Mouse (Mus musculus) neural tube, embryonic 15.5 days (tissue): Measurements from ENCODE around the gene Denr. TPM values are rescaled to one million over a fixed set of nuclear protein-coding genes. Genes with fewer than 3 reads are reported as not detected.
A peak's percentile ranks its signal among the peaks of the same experiment; 100 is the strongest.

Source experiments
- ATAC-seq: fragments of 200-750 bp; cut with Nextera tagmentation; 2 replicates; pipeline ENCODE4 v1.8.0; 2017; ENCODE audit warnings: mild to moderate bottlenecking, moderate TSS enrichment, moderate library complexity; ENCODE audit not compliant: low FRiP score
- H3K27ac ChIP-seq: fragments of 300-500 bp; sonication (generic); replicated peaks from 2 replicates; pipeline ENCODE4 v1.5.1; 2015; ENCODE audit warnings: mild to moderate bottlenecking, inconsistent platforms
- H3K27me3 ChIP-seq: fragments of 300-500 bp; sonication (generic); replicated peaks from 2 replicates; pipeline ENCODE4 v1.6.1; 2015; ENCODE audit warnings: inconsistent platforms
- H3K36me3 ChIP-seq: fragments of 300-500 bp; sonication (generic); 2 replicates; pipeline ENCODE4 v1.6.1; 2015; ENCODE audit warnings: inconsistent platforms
- H3K4me1 ChIP-seq: fragments of 300-500 bp; sonication (generic); 2 replicates; pipeline ENCODE4 v1.6.1; 2015; ENCODE audit warnings: inconsistent platforms
- H3K4me2 ChIP-seq: fragments of 300-500 bp; sonication (generic); 2 replicates; pipeline ENCODE4 v1.6.1; 2015; ENCODE audit warnings: inconsistent platforms, mild to moderate bottlenecking, moderate library complexity
- H3K4me3 ChIP-seq: fragments of 300-500 bp; sonication (generic); replicated peaks from 2 replicates; pipeline ENCODE4 v1.5.1; 2015; ENCODE audit warnings: mild to moderate bottlenecking, inconsistent platforms
- H3K9ac ChIP-seq: fragments of 300-500 bp; sonication (generic); replicated peaks from 2 replicates; pipeline ENCODE4 v1.6.1; 2015; ENCODE audit warnings: mild to moderate bottlenecking, inconsistent platforms
- H3K9me3 ChIP-seq: fragments of 300-500 bp; sonication (generic); replicated peaks from 2 replicates; pipeline ENCODE4 v1.6.1; 2016; ENCODE audit warnings: inconsistent platforms
- whole genome bisulfite sequencing: fragments of 180-500 bp; shearing (Covaris S2); methylation state at CpG from one replicate; pipeline ENCODE4 v1.1.7; 2015; ENCODE audit warnings: mixed read lengths; 5-methylcytosine and 5-hydroxymethylcytosine counted together
- polyA plus RNA-seq: library from polyadenylated mRNA; unstranded; fragments of >200 nt; fragmentation: Nextera tagmentation; extraction: Ambion mirVana; gene quantifications from 2 replicates; pipeline ENCODE4 v1.2.1, GENCODE M21; 2015

The Denr gene
- polyA plus RNA-seq = 120 and 123 TPM in 2 replicates

DNA sequence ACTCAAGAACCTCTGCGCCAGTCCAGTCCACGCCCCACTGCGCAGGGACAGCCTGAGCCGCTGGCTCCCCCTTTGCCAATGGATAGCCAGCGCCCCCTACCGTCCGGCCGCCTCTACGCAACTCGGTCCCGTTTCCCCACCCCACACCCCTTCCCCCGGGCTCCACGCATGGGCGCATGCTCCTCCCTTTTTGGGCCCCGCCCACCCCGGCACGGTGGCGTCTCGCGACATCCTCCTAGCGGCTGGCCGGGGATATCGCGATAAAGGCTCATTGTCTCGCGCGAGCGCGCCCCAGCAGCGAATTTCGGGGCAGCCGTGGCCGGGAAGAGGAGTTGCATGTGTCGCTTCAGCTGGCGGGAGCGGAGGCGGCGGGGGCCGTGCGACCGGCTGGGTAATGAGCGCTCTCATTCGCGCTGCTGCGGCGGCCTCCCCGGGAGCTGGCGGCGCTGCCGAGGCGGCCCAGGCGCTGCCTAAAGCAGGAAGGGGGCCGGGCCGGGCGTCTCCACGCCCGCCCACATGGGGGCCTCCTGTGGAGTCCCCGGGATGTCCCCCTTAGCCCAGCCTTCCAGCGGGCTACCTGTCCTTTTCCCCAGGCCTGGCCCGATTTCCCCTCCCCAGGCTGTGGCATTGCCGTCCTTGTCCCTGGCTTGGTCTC lies at the start of gene Denr:
Gene Denr, plus strand, starts transcription at position 200 of the 655 bp plus-strand sequence.
- peak within 1 kb of the TSS; percentile 90 for H3K27ac ChIP-seq
- H3K4me2 ChIP-seq = peak within 1 kb of the TSS; percentile 83
- H3K9me3 ChIP-seq = no peaks in the 10 kb centered on the region
- H3K4me3 ChIP-seq = peak within 1 kb of the TSS; percentile 89
- no peaks in the 10 kb centered on the region for H3K27me3 ChIP-seq
- under 1% methylated on average over 60 of the region's 61 CpGs for WGBS
- peak; percentile 96 for ATAC-seq
- peak within 1 kb of the TSS; percentile 98 for H3K9ac ChIP-seq
- H3K4me1 ChIP-seq = peaks cover 23% of the 10 kb centered on the region
- peaks cover 24% of the 10 kb centered on the region for H3K36me3 ChIP-seq

DNA sequence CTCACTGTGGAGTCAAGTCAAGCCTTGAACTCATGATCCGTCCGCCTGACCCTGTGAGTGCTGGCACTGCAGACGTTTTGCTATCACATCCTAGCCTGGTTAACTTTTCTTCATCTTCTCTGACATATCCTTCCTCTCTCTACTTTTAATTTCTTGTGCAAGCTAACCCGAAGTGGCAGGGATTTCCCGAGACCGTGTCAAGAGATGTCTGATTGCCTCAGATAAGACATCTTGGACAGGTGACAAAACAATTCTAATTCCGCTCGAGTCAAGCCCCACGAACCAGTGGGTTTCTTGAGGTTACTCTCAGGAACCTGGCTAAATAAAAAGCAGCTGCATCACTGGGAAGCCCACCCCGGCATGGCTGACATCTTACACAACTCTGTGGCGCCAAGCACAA lies 48.2 kb upstream of the Denr start:
- Histone ChIP-seq H3K4me3 (no peak overlapping the region), H3K9ac (no peak overlapping the region), H3K27me3 (no peaks in the 10 kb centered on the region), H3K36me3 (no peaks in the 10 kb centered on the region), H3K9me3 (no peaks in the 10 kb centered on the region), H3K27ac (no peak overlapping the region), H3K4me2 (no peak overlapping the region), H3K4me1 (no peaks in the 10 kb centered on the region)
- 92% methylated on average over 11 of the region's 11 CpGs for WGBS
- ATAC-seq = no peak

DNA sequence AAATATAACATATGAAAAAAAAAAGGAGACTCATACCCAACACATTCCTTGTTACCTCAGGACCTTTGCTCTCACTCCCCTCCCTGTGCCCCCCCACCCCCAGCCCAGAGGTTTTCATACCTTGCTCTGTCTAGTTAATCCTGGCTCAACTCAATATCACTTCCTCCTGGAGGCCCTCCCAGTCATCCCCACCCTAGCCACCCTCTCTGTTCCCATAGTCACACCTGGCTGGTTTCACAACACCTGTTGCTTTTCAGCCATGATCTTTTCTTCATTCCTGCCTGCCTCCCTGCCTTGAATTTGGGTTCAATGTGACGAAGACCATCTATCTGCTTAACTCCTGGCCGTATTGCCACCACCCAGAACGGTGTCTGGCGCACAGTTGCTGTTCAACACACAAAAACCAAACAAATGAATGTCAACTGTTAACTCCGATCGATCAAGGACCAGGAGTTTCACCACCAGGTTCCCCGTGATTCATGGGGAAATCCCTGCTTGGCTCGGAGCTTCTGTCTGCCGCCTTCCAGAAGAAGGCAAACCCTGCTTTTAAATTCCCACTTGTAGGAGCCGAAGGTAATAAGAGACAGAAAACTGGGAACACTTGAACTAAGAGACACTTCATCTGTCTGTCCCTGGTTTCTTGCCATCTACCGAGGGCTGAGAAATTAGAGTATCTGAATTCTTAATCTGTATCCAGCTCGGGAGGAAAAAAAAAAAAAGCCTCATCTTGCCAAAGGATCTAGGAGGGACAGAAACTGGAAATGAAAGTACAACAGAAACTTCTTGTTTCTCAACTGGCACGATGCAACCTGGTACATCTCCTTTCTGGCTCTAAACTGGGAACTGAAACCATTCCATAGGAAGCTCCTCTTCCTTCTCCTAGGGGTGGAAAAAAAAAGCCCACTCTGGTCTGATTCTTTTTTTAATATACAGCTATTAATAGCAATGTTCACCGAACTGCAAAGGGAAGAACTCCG lies 44.3 kb upstream of the Denr start:
- Histone ChIP-seq H3K4me1 (no peaks in the 10 kb centered on the region), H3K36me3 (no peaks in the 10 kb centered on the region)
- 90% methylated on average over 15 of the region's 15 CpGs for WGBS

DNA sequence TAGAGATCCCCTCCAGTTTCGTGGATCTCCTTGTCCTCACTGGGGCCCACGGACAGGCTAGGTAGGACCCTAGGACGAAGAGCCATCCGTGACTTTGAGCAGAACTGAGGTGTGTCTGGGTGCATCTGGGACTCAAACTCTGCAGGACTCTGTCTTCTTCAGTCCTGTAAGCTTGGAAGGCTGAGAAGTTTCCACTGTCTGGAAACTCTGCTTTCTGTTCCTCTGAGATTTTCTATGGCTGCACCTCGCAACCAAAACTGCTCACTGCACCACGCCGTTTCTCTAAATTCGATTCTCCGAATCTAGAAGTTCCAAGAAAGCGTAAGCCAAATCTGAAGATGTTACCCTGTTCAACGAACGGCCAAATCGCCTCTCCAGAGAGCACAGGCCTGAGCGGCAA lies 43.0 kb upstream of the Denr start:
- H3K4me3 ChIP-seq = no peak overlapping the region
- no peak overlapping the region for H3K9ac ChIP-seq
- no peaks in the 10 kb centered on the region for H3K36me3 ChIP-seq
- no peaks in the 10 kb centered on the region for H3K4me1 ChIP-seq
- H3K27me3 ChIP-seq = no peaks in the 10 kb centered on the region
- no peak for ATAC-seq
- H3K27ac ChIP-seq = no peak overlapping the region
- WGBS = 93% methylated on average over 14 of the region's 14 CpGs
- H3K9me3 ChIP-seq = no peaks in the 10 kb centered on the region
- no peak overlapping the region for H3K4me2 ChIP-seq

More for the DNA sequence above, 44.3 kb upstream of the Denr start:
- Histone ChIP-seq H3K9me3 (no peaks in the 10 kb centered on the region), H3K9ac (no peak overlapping the region), H3K27ac (no peak overlapping the region), H3K4me2 (no peak overlapping the region), H3K27me3 (no peaks in the 10 kb centered on the region), H3K4me3 (no peak overlapping the region)
- no peak for ATAC-seq

DNA sequence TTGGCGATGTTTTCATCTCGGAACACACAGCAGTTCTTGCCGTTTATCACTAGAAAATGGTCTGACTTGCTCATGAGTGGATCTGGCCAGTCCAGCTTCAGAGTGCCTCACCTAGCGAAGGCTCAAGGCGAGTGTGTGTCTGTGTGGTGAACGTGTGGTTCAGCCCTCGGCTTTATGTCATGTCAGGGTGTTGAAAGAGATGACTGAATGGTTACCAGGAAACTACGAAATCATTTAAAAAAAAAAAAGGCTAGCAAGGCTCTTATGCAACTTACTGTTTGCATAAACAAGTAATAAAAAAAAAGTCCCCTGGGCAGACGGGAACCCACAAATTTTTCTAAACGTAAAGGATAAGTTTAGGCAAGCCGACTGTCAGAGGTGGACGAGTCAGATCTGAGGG lies 41.6 kb upstream of the Denr start, which contains the start of gene Hcar2:
Gene Hcar2, minus strand, starts transcription at position 135 of the 400 bp plus-strand sequence.
- Histone ChIP-seq H3K4me1 (no peaks in the 10 kb centered on the region), H3K9ac (no peak within 1 kb of the TSS), H3K4me2 (no peak within 1 kb of the TSS), H3K27ac (no peak within 1 kb of the TSS), H3K4me3 (no peak within 1 kb of the TSS), H3K36me3 (no peaks in the 10 kb centered on the region), H3K27me3 (no peaks in the 10 kb centered on the region), H3K9me3 (no peaks in the 10 kb centered on the region)
- WGBS = 75% methylated on average over 12 of the region's 12 CpGs
- no peak for ATAC-seq

DNA sequence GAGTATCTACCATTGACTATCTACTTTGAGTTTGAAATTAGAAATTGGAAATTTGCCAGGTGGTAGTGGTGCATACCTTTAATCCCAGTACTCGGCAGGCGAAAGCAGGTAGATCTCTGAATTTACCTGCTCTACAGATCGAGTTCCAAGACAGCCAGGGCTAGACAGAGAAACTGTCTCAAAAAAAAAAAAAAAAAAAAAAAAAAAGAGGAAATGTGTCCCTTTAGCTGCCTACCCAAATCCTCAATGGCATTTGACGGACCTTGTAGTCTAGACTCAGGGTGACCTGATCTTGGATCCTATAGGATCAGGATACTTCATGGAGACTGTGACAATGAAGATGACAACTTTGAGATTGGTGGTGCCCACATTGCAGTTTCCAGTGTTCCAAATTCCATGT lies 40.5 kb upstream of the Denr start:
- no peaks in the 10 kb centered on the region for H3K4me1 ChIP-seq
- H3K27me3 ChIP-seq = no peaks in the 10 kb centered on the region
- WGBS = 88% methylated on average over 4 of the region's 4 CpGs
- no peak overlapping the region for H3K27ac ChIP-seq
- no peaks in the 10 kb centered on the region for H3K36me3 ChIP-seq
- H3K4me3 ChIP-seq = no peak overlapping the region
- no peaks in the 10 kb centered on the region for H3K9me3 ChIP-seq
- no peak overlapping the region for H3K9ac ChIP-seq
- no peak for ATAC-seq
- no peak overlapping the region for H3K4me2 ChIP-seq

DNA sequence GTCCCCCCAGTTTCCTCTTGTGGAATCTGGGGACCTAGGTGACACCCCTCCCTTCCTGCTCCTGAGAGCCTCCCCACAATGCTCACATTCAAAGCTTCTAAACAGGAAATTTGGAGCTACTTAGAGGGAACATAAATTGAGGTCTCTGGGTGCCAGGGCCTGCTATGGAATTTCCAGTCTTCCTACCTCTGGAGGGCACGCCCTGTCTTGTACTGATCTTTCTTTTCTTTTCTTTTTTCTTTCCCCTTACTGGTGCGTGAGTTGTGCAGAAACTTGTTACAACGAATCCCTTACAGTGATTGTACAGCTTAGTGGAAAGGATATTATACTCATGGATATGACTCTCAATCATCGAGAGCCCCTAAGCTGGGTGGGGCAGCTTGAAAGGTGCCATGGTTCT lies 37.4 kb upstream of the Denr start:
- WGBS = 90% methylated on average over 4 of the region's 4 CpGs
- Histone ChIP-seq H3K4me1 (no peaks in the 10 kb centered on the region), H3K4me2 (no peak overlapping the region), H3K27ac (no peak overlapping the region), H3K9me3 (no peaks in the 10 kb centered on the region), H3K27me3 (no peaks in the 10 kb centered on the region), H3K4me3 (no peak overlapping the region), H3K36me3 (no peaks in the 10 kb centered on the region), H3K9ac (no peak overlapping the region)
- ATAC-seq = no peak

DNA sequence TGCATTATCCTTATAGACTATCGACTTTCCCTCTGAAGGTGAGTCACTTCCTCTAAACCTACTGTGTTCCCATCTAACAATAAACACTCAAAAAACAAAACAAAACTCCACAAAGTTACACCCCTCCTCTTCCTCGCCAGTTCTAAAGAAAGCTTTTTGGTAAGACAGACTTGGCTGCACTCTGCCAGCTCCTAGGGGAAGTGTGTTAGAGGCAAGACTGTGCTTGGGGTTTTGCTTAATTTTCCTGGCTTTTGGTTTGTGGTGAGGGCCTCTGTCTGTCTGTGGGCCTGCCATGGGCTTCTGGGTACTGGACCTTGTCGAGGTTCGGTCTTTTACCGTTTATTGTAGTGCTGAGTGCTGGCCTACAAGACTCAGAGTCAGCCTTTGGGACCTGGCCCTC lies 32.8 kb upstream of the Denr start:
- Histone ChIP-seq H3K9me3 (no peaks in the 10 kb centered on the region), H3K36me3 (no peaks in the 10 kb centered on the region), H3K27me3 (no peaks in the 10 kb centered on the region), H3K27ac (no peak overlapping the region), H3K4me1 (no peaks in the 10 kb centered on the region), H3K4me2 (no peak overlapping the region), H3K9ac (no peak overlapping the region), H3K4me3 (no peak overlapping the region)
- 90% methylated on average over 5 of the region's 5 CpGs for WGBS
- no peak for ATAC-seq

DNA sequence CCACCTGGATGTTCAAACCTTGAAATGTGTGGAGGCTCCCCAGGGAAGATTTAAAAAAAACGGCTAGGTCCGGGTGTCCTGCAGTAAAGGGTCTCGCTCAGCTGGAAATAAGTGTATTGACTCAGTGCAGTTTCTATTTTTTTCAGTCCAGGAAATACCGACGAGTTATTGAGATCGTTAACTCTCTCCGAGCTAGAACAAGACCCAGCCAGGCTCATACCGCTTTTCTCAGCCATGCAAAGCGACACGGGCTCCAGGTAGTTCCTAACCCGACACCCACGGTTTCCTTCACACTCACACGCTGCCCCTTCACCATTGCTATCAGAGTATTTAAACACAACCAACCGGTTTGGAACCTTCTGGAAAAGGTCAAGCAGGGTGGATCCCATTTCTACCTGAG lies 28.9 kb upstream of the Denr start:
- WGBS = 62% methylated on average over 14 of the region's 14 CpGs
- Histone ChIP-seq H3K4me1 (no peaks in the 10 kb centered on the region), H3K4me2 (peak overlapping the region; percentile 27)

DNA sequence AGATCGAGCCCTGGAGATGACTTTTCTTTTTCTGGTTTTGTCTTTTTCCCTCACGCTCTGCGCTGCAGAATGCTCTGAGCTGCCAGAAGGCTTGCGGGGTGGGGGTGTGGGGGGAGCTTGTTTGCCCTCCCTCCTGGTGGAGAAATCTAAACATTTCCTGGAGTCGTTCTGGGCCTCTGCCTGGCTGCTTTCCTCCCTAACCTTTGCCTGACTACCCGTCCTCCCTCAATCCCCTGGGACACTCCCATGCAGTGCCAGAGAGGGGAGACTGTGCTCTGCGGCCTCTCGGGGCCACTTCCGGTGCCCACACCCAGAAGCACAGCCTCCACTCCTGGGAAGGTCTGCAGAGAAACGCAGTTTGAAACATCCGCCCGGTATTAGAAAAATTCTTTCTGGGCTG lies 27.0 kb upstream of the Denr start, which contains the start of gene Hcar1:
Gene Hcar1, minus strand, starts transcription at position 93 of the 400 bp plus-strand sequence.
- H3K27ac ChIP-seq = no peak within 1 kb of the TSS
- no peak for ATAC-seq
- 75% methylated on average over 12 of the region's 12 CpGs for WGBS
- no peaks in the 10 kb centered on the region for H3K36me3 ChIP-seq
- H3K9ac ChIP-seq = no peak within 1 kb of the TSS
- no peaks in the 10 kb centered on the region for H3K4me1 ChIP-seq
- no peaks in the 10 kb centered on the region for H3K9me3 ChIP-seq
- H3K4me2 ChIP-seq = peak within 1 kb of the TSS; percentile 19; the same call in 1 of the 2 replicates
- H3K4me3 ChIP-seq = no peak within 1 kb of the TSS
- no peaks in the 10 kb centered on the region for H3K27me3 ChIP-seq

More for the DNA sequence above, 28.9 kb upstream of the Denr start:
- H3K9me3 ChIP-seq = no peaks in the 10 kb centered on the region
- no peak overlapping the region for H3K4me3 ChIP-seq
- H3K27me3 ChIP-seq = no peaks in the 10 kb centered on the region
- H3K27ac ChIP-seq = no peak overlapping the region
- H3K9ac ChIP-seq = no peak overlapping the region
- ATAC-seq = no peak
- no peaks in the 10 kb centered on the region for H3K36me3 ChIP-seq

DNA sequence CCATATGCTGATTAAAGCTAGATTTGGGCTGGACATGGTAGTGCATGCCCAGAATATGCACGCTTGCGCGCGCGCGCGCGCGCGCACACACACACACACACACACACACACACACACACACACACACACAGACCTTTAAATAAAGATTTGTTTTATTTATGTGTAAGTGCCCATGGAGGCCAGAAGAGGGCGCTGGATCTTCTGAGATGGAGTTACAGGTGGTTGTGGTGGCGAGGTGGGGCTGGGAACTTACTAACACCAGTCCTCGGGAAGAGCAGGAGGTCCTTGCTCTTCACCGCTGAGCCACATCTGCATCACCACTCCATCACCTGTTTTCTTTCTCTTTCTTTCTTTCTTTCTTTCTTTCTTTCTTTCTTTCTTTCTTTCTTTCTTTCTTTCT lies 26.2 kb upstream of the Denr start:
- Histone ChIP-seq H3K27ac (no peak overlapping the region), H3K4me2 (no peak overlapping the region), H3K4me3 (no peak overlapping the region), H3K36me3 (no peaks in the 10 kb centered on the region), H3K9ac (no peak overlapping the region), H3K4me1 (no peaks in the 10 kb centered on the region), H3K27me3 (no peaks in the 10 kb centered on the region), H3K9me3 (no peaks in the 10 kb centered on the region)
- ATAC-seq = no peak
- WGBS = 80% methylated on average over 14 of the region's 14 CpGs

DNA sequence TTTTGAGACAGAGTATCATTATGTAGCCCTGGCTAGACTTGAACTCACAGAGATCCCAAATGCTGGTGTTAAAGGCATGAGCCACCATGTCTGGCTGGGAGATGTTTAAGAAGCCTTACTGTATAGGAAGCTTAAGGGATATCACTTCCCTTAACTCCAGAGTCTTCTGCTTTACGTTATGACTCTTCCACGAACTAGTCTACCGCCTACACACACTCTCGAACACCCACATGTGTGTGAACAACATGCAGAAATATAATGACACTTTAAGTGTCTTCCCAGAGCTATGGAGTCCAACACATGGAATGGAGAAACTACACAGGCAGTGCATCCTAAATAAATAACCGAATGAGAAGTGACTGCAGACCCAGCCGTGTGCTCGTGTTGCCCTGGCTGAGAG lies 23.1 kb upstream of the Denr start:
- Histone ChIP-seq H3K27me3 (no peaks in the 10 kb centered on the region), H3K4me1 (no peaks in the 10 kb centered on the region), H3K9me3 (no peaks in the 10 kb centered on the region), H3K4me3 (no peak overlapping the region), H3K4me2 (no peak overlapping the region), H3K9ac (no peak overlapping the region), H3K36me3 (no peaks in the 10 kb centered on the region), H3K27ac (no peak overlapping the region)
- ATAC-seq = no peak
- 79% methylated on average over 7 of the region's 7 CpGs for whole genome bisulfite sequencing
